Mouse (Mus musculus) intestine, embryonic 14.5 days (tissue): ENCODE measurements around the gene Pcdh15. TPM values are rescaled to one million over a fixed set of nuclear protein-coding genes. Genes with fewer than 3 reads are reported as not detected.

Experiments
- ATAC-seq: fragments of 200-750 bp; cut with Nextera tagmentation; replicated peaks from 2 replicates; pipeline ENCODE4 v1.8.0; 2017; ENCODE audit warnings: low read depth, moderate number of reproducible peaks, moderate TSS enrichment, moderate library complexity; ENCODE audit not compliant: low FRiP score, low TSS enrichment
- DNase-seq: peaks from one replicate; pipeline ENCODE4 v3.0.0-alpha.2; 2018; ENCODE audit warnings: low spot score
- H3K27ac ChIP-seq: fragments of 300-500 bp; sonication (generic); 2 replicates; pipeline ENCODE4 v1.5.1; 2014; ENCODE audit warnings: low read depth, mild to moderate bottlenecking, control low read depth
- H3K27me3 ChIP-seq: fragments of 300-500 bp; sonication (generic); replicated peaks from 2 replicates; pipeline ENCODE4 v1.6.1; 2014; ENCODE audit warnings: low read length, control low read depth; ENCODE audit not compliant: control insufficient read depth, insufficient read depth
- H3K36me3 ChIP-seq: fragments of 300-500 bp; sonication (generic); 2 replicates; pipeline ENCODE4 v1.6.1; 2014; ENCODE audit warnings: low read length, control low read depth; ENCODE audit not compliant: control insufficient read depth, insufficient read depth
- H3K4me1 ChIP-seq: fragments of 300-500 bp; sonication (generic); replicated peaks from 2 replicates; pipeline ENCODE4 v1.6.1; 2014; ENCODE audit warnings: low read length, control low read depth, mixed read lengths; ENCODE audit not compliant: control insufficient read depth, insufficient read depth
- H3K4me2 ChIP-seq: fragments of 300-500 bp; sonication (generic); 2 replicates; pipeline ENCODE4 v1.6.1; 2014; ENCODE audit warnings: low read length
- H3K4me3 ChIP-seq: fragments of 300-500 bp; sonication (generic); 2 replicates; pipeline ENCODE4 v1.5.1; 2014; ENCODE audit warnings: low read depth, low read length, control low read depth, mixed read lengths
- H3K9ac ChIP-seq: fragments of 300-500 bp; sonication (generic); 2 replicates; pipeline ENCODE4 v1.6.1; 2014; ENCODE audit warnings: mild to moderate bottlenecking, low read length
- H3K9me3 ChIP-seq: fragments of 300-500 bp; sonication (generic); 2 replicates; pipeline ENCODE4 v1.6.1; 2016; ENCODE audit warnings: low read length, control low read depth; ENCODE audit not compliant: control insufficient read depth
- WGBS: fragments of 180-500 bp; shearing (Covaris S2); extraction: QIAGEN DNeasy Blood & Tissue Kit; methylation state at CpG from one replicate; pipeline ENCODE4 v1.1.7; 2014; 5-methylcytosine and 5-hydroxymethylcytosine counted together
- polyA plus RNA-seq: library from polyadenylated mRNA; unstranded; fragments of >200 nt; fragmentation: Nextera tagmentation; extraction: Ambion mirVana; gene quantifications from 2 replicates; pipeline ENCODE4 v1.2.1, GENCODE M21; 2014

The Pcdh15 gene
- polyA plus RNA-seq, 1 experiment from 2014 or later = 2.6 TPM

DNA sequence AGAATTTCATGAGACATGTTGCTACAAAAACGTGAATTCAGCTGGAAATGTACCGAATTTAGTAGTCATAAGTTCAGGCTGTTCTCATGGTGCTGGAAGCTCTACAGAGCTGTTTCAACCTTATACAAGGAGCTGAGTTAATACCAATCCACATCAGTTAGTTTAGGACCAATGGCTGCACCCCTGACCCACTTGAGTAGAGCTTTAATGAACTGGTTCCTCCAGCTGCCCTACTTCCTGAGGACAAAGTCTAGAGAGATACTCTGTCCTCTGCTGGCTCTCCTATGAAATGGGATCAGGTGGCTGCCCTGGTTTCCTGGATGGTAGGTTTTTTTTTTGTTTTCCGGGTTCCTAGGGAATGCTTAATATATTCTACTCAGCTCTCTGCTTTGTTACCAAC lies 1030.0 kb downstream of the Pcdh15 start:
- DNase-seq = no peak
- Histone ChIP-seq H3K27me3 (no peaks in the 10 kb centered on the region), H3K4me3 (no peak overlapping the region), H3K9me3 (no peaks in the 10 kb centered on the region), H3K4me1 (no peaks in the 10 kb centered on the region), H3K9ac (no peak overlapping the region), H3K4me2 (no peak overlapping the region), H3K27ac (no peak overlapping the region), H3K36me3 (no peaks in the 10 kb centered on the region)
- no peak for ATAC-seq
- 90% methylated on average over 3 of the region's 3 CpGs for WGBS

DNA sequence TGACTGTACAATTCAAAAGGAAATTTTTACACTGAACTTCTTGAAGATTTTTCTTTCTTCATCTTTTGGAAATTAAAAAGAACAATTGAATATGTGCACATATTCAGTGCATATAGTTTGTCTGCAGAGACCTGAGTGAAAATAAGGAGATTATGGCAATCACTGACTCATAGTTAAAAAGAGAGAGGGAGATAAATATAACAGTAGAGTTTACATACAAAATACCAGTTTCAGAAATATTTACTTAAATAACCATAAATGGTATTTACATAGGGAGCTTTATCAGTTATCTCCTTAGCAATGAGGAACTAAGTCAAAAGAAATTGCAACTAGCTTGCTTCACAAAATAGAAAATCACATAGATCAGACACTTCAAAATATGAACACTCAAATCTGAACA lies 1030.5 kb downstream of the Pcdh15 start:
- H3K9ac ChIP-seq = no peak overlapping the region
- no peak for ATAC-seq
- H3K36me3 ChIP-seq = no peaks in the 10 kb centered on the region
- H3K4me3 ChIP-seq = no peak overlapping the region
- no peaks in the 10 kb centered on the region for H3K4me1 ChIP-seq
- H3K4me2 ChIP-seq = no peak overlapping the region
- no peak for DNase-seq
- no peaks in the 10 kb centered on the region for H3K9me3 ChIP-seq
- H3K27ac ChIP-seq = no peak overlapping the region
- H3K27me3 ChIP-seq = no peaks in the 10 kb centered on the region

DNA sequence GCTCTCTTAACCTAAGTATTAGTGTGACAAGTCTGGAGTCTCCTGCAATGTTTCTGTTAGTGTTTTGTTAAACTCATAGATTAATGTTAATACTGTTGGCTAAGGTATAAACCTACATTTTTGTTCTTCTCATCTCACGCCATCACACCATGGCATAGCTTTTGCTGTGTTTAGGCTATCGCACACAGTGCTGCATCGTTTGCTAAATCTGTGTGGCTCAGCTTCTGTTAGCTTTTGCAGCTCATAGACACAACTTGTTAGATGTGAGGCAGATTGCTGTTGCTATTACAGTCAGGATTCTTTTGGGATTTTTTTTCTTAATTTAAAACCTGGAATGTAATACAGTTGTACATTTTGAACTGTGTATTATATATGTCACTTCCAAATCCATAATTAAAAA lies 1031.7 kb downstream of the Pcdh15 start:
- no peaks in the 10 kb centered on the region for H3K27me3 ChIP-seq
- no peaks in the 10 kb centered on the region for H3K4me1 ChIP-seq
- DNase-seq (no peak), ATAC-seq (no peak)
- no peak overlapping the region for H3K9ac ChIP-seq
- H3K4me2 ChIP-seq = no peak overlapping the region
- 80% methylated on average over 3 of the region's 3 CpGs for WGBS
- no peak overlapping the region for H3K27ac ChIP-seq
- no peaks in the 10 kb centered on the region for H3K9me3 ChIP-seq
- H3K36me3 ChIP-seq = no peaks in the 10 kb centered on the region
- H3K4me3 ChIP-seq = no peak overlapping the region

DNA sequence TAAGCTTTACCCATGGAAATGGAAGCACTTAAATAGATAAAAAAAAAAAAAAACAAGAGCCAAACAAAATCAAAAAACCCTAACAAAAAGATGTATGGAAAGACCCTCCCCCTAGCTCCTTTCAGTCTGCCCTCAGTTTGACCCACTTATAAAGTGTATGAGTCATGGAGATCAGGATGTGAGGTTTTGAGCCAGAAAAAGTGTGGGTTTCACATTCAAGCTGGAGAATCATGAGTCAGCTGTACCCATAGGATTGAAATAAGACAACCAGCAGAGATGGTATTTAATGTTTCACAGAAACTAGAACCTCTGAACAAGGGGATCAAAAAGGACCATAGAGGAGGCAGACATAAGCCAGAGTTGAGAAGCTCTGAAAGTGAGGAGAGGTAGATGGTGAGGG lies 1048.8 kb downstream of the Pcdh15 start:
- no peak overlapping the region for H3K27ac ChIP-seq
- ATAC-seq = no peak
- no peak overlapping the region for H3K9ac ChIP-seq
- H3K36me3 ChIP-seq = no peaks in the 10 kb centered on the region
- no peak overlapping the region for H3K4me2 ChIP-seq
- no peak for DNase-seq
- no peak overlapping the region for H3K4me3 ChIP-seq
- no peaks in the 10 kb centered on the region for H3K4me1 ChIP-seq
- H3K9me3 ChIP-seq = no peaks in the 10 kb centered on the region
- H3K27me3 ChIP-seq = no peaks in the 10 kb centered on the region

DNA sequence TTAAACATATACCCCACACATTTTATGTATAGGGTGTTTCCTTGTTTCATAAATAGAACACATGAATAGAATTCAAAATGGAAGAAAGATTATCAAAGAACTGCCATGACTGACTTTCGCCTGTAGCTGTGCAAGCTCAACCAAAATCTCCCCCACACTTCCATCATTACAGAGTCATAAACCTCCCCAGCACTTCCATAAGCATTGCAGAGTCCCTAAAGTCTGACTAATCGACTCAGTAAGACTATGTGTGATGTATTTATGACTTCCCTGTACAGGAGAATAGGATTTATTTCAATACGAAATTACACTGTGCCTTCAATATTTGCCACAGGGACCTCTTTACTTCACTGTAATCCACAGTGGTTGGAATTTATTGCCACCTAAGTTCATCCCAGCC lies 1082.8 kb downstream of the Pcdh15 start:
- Histone ChIP-seq H3K4me3 (no peak overlapping the region), H3K27ac (no peak overlapping the region), H3K9ac (no peak overlapping the region), H3K4me2 (no peak overlapping the region), H3K27me3 (no peaks in the 10 kb centered on the region), H3K4me1 (no peaks in the 10 kb centered on the region), H3K36me3 (no peaks in the 10 kb centered on the region), H3K9me3 (no peaks in the 10 kb centered on the region)
- WGBS = 66% methylated on average over 3 of the region's 3 CpGs
- ATAC-seq = no peak
- no peak for DNase-seq

DNA sequence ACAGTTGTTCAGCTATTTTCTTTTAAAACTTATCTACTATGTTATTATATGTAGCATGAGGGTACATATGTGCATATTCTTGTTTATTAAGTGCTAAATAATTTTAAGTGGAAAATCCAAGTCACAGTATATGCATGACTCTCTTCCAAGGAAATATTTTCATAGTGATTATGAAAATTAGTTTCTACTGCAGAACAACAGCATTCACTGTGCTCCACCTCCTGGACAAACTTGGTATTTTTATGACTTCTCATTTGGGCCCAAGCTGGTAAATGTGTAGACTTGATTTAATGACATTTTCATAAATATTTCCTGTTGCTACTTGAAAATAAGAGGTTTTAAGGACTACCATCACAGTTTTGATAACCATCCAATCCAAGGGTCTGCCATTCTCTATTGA lies 1104.5 kb downstream of the Pcdh15 start:
- no peaks in the 10 kb centered on the region for H3K27me3 ChIP-seq
- ATAC-seq = no peak
- no peak overlapping the region for H3K4me2 ChIP-seq
- no peak overlapping the region for H3K4me3 ChIP-seq
- H3K9ac ChIP-seq = no peak overlapping the region
- DNase-seq = no peak
- H3K36me3 ChIP-seq = no peaks in the 10 kb centered on the region
- H3K4me1 ChIP-seq = no peaks in the 10 kb centered on the region
- no peaks in the 10 kb centered on the region for H3K9me3 ChIP-seq
- H3K27ac ChIP-seq = no peak overlapping the region

DNA sequence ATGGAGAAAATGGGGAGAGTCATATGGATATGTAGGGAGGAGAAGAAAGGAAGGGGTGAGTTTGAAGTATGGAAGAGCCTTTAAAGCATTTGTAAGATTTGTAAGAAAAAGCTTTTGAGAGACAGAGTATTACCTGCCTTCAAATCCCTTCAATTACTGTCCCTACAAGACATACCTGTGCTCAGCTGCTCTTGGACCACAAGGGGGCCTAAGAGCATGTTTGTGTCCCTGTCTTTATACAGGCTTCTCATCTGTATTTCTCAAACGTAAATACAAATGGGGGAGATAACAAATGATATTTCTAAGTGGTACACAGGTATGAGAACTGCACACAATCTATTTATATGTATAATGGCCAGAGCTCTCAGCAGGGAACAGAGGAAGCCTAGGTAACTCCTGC lies 1118.1 kb downstream of the Pcdh15 start:
- Histone ChIP-seq H3K36me3 (no peaks in the 10 kb centered on the region), H3K9me3 (no peaks in the 10 kb centered on the region), H3K4me2 (no peak overlapping the region), H3K9ac (no peak overlapping the region), H3K4me1 (no peaks in the 10 kb centered on the region), H3K27ac (no peak overlapping the region), H3K27me3 (no peaks in the 10 kb centered on the region), H3K4me3 (no peak overlapping the region)
- DNase-seq = no peak
- ATAC-seq = no peak
- WGBS = 33% methylated on average over 1 of the region's 1 CpGs

DNA sequence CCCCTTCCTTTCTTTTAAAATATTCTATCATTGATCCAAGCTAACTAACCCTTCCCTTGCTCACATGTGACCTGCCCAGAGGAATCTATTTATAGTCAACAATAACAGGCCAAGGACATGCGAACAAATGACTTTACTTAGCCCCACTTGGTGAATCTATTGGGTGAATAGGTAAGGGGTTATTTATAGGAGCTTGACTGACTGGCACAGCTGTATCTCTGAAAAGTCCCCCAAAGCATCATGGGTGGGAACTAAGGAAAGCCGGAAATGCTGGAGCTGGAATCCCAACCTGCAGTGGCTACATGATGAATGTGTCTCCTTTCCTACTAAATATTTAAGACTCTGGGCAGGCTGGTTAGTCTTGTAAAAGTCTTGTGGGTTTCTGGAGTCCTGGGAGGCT lies 1121.3 kb downstream of the Pcdh15 start:
- Histone ChIP-seq H3K9me3 (no peaks in the 10 kb centered on the region), H3K9ac (no peak overlapping the region), H3K4me3 (no peak overlapping the region), H3K27me3 (no peaks in the 10 kb centered on the region), H3K4me1 (no peaks in the 10 kb centered on the region), H3K4me2 (no peak overlapping the region), H3K27ac (no peak overlapping the region), H3K36me3 (no peaks in the 10 kb centered on the region)
- DNase-seq (no peak), ATAC-seq (no peak)
- WGBS = 68% methylated on average over 2 of the region's 2 CpGs

DNA sequence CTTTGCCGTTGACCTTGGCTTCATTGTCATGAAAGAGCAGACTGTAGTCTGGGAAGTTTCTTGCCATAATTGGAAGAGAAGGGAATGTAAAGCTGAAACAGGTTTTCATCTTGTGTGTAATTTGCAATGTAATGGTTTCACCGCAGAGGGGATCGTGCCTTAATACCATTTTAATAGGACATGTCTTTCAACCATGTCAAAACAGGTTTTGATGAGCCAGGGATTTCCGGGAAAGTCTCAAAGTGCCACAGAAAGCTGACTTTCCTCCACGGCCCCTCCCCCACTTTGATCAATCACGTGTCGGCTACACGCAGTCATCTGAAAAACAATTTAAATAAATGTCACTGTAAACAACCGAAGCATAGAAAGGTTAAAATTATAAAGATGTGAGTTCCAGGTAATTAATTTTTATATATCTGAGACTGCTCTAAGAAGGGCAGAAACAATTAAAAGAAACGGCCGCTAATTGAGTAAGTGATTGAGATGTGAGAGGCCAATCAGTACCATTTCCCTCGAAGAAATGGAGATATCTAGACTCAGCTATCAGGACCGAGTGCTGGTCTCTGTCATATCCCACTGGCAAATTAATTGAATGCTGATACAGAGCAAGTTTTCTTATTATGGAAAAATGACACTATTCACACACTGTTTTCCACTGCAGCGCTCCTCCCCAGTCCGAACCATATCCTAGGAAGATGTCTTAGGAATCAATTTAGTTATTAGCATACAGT lies 1158.7 kb downstream of the Pcdh15 start:
- 87% methylated on average over 15 of the region's 15 CpGs for WGBS
- ATAC-seq (no peak), DNase-seq (no peak)
- Histone ChIP-seq H3K27me3 (no peaks in the 10 kb centered on the region), H3K4me3 (no peak overlapping the region), H3K4me1 (no peaks in the 10 kb centered on the region), H3K9me3 (no peaks in the 10 kb centered on the region), H3K9ac (no peak overlapping the region), H3K27ac (no peak overlapping the region), H3K36me3 (no peaks in the 10 kb centered on the region), H3K4me2 (no peak overlapping the region)
